Mouse (Mus musculus) cerebellum, adult 11 months (tissue): ENCODE data around the gene Gse1.

Source experiments
- DNase-seq: peaks from one replicate; pipeline ENCODE4 v3.0.0; 2022

The Gse1 gene

DNA sequence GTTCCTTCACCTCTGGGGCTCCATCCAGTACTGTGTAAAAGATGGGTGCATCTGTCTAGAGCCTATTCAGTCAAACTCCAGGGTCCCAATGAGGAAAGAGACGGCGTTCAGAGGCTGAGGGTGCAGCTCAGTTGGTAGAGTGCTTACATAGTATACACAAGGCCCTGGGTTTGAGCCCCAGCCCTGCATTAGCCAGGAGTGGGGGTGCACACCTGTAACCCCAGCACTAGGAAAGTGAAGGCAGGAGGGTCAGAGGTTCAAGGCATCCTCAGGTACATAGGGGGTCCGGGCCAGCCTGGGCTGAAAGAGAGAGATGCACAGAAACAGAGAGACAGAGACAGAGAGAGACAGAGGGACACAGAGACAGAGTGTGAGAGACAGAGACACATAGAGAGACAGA is 15.0 kb upstream of the Gse1 start:
- DNase-seq: no peak

DNA sequence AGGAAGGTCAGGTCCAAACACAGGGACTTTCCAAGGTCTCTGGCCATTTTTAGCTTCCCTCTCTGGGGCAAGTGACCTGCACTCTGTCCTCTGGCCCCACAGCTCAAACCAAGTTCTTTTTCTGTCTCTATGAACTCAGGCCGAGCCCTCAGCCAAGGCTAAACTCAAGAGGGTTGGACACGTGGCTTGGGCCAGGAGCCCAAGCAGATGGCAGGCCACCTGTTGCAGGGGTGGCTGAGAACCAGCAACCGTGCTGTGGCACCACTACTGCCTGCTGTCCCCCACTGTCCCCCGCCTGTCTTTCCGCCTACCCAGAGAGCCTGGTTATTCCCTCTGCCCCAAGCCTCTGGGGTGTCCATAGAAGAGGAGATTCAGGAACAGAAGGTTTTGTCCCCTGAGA is 14.3 kb upstream of the Gse1 start:
- peak; percentile 94 for DNase-seq

DNA sequence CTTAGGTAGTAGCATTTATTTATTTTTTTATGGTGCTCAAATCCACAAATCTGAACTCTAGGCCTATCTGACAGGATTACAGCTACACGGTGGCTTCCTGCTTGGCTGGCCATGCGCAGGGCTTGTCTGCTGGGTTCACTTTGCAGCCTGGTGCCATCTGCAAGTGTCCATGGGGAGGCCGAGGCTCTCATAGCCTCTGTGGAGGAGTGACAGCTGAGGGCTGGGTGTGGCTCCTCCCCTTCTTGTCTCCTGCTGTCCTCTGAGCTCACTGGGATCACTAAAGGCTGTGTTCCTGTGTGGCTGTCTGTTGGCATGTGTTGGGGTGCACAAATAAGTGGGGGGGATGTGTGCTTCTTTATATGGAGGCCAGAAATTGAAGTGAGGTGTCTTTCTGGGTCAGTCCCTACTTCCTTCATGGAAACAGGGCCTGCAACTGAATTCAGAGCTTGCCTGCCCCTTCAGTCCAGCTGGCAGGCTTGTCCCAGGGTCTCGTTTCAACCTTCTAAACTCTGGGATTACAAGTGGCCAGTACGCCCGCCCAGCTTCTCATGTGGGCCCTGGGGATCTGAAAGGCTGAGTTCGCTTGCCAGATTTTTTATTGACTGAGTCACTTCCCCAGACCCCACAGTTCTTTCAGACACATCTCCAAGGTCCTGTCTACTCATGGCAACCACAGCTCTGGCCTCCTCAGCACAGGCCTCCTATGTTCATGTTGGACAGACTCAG is 12.7 kb upstream of the Gse1 start:
- DNase-seq: no peak

DNA sequence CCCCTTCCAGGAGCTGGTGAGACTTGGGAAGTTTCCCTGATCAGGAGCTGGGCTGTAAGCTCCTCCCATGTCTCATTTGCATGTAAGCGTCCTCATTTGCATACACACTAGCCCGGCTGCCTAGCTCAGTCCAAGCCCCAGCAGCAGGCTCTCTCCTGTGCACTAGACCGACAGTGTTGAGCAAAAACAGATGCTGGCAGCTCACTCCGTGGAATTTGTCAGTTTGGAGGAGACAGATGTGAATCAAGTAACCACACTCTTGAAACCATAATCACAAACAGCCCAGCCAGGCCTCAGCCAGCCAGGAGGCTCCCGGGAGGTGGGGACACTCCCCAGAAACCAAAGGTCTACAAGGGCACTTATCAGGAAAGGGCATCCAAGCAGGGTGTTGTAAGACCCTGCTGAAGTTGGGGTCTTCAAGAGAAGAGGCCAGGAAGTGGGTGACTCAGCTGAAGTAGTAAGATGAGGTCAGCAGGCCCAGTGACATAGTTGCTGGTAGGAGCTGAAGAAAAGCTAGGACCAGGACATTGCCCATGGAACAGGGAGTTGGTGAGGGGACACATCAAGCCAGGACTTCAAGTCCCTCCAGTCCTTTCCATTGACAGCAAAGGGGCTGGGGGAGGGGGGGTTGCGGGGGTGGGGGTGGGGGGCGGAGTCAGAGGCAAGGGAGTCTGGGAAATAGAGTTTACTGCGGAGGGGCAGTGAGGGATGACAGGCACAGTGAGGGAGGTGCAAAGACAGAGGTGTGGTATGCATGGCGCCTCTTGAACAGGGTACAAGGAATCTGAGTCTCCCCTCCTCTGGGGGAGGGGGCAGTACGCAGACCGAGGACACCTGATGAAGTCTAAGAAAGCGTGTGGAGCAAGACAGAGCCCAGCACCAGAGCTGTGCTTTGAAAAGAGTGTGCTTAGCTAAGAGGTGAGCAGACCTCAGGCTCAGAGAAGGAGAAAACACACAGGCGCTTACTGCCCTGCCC is 11.1 kb upstream of the Gse1 start:
- DNase-seq: no peak

GRCm38 (mm10) chr8:120222548-120222947 is 5.7 kb upstream of the Gse1 start:
- DNase-seq: no peak

DNA sequence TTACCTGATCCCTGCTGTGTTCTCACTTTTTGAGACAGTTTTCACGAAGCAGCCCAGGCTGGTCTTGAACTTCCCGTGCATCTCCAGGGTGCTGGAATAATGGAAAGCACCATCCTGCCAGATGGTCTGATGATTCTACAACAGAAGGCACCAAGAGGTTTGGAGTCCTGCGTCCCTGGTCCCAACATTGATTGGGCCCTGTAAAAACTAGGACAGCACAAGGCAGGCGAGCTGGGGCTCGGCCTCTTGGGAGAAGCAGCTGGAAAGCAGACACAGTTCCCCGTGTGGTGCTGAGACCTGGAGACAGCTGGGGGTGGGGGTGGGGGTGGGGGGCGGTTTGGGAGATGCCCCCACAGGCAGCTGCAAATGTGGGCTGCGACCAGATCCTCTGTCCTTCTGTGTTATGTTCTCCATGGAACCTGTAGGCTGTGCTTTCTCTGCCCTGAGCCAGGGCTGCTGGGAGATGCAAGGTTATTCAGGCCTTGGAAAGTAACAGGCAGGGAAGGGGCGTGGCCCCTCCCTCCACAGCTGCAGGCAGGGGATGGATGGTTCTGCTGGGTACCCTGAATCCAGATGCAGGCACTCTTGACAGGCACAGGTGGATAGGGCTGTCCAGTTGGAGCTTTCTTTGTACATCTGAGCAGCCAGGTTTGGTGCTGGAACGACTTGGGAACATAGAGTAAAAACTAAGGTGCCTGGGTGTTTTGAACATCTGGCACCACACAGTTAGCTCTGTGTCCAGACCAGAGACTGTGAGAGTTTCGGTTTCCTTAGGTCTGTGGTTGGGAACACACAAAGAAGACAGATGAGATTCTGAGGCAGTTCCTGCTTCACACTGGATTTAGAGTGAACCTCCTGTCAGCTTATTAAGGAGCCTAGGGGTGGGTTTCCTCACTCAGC is 3.5 kb upstream of the Gse1 start:
- no peak for DNase-seq

GRCm38 (mm10) chr8:120225421-120226151 is 2.7 kb upstream of the Gse1 start:
- DNase-seq: no peak

DNA sequence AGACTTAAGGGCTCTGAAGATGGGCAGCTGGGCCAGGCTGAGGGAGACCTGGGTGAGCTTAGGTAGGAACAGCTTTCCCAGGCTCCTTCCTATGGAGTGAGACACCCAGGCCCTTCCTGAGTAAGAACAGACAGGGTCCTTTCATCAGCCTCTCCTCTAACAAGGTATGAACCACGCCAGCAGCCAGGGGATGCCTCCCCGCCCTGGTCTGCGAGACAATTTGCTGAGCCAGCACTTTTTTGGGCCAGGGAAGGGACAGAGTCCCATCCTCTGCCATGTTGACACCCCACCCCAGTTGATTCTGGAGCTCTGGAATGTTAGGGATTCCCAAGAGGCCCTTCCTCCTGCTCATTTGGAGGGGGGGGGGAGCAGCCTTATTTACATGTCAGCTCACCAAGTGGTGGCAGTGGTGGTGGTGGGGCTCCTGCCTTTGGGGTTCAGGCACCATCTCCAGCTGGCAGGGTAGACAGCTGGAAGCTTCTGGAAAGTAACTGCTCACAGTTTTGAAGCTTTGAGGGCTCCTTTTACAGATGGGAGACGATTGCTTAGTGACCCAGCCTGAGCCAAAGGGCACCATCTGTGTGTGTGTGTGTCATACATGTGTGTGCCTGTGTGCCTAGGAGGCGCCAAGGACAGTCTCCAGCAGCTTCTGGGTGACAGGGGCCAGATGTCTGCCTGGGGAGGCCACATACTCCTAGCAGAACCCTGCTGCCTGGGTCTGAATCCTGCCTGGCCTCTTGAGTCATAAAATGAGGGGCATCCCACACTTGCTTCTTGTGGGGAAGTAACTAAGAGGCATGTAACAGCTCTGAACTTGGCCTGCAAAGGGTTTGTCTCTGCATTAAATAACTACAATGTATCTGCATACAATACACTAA is 1.3 kb upstream of the Gse1 start:
- no peak for DNase-seq

DNA sequence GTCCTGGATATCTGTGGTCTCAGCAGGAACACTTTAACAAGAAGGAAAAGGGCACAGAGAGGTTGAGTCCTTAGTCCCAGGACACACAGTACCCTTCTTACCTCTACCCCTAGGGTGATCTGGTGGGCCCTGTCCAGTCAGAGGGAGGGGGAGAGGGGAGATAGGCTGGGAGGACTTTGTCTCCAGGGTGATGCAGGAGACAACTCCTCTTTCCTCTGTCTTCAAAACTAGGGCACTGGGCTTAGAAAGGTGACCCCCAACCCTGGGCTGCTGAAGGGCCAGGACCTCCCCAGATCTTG is 729 bp upstream of the Gse1 start:
- no peak for DNase-seq

DNA sequence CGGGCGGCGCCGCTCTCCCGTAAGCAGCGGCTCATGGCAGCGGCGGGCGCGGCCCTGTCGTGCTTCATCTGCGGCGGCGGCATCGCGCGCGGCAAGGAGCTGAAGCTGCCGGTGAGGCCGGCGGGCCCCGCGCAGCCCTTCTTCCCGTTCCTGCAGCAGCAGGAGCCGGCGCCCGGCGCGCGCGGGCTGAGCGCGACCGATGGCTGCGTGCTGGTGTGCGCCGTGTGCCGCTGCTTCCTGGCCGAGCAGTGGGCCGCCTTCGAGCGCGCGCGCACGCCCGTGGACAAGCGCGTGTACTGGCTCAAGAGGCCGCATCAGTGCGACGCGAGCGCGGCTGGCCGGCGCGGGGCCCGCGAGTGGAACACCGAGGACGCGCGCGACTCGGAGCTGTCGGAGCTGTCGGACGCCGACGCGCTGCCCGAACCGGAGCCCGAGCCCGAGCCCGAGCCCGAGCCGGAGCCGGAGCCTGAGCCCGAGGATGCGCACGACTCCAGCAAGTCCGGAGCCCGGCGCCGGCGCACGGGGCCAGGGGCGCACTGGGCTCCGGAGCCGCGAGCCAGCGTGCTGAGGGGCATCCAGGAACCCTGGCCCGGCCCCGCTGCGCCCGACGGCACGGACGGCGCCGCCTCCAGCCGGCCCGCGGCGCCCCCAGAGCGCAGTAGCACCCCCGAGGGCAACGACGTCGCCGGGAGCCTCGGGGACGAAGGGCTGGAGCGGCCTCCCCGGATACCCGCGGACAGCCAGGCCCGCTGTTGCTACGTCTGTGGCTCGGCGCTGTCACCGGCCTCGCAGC is 721 bp downstream of the Gse1 start:
- peak; percentile 52 for DNase-seq

DNA sequence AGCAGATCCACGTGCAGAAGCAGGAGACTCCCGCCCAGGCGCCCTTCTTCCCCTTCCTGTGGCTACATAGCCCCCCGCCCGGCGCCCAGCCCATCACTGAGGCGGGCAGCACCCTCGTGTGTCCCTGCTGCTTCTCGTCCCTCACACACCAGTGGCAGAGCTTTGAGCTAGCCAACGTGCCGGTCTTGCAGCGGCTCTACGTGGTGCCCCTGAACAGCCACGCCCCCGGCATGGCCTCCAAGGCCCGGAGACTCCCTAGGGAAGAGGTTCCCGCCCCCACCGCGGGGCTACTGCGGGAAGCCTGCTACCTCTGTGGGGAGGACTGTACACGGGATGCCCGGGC is 1.3 kb downstream of the Gse1 start:
- DNase-seq: no peak

DNA sequence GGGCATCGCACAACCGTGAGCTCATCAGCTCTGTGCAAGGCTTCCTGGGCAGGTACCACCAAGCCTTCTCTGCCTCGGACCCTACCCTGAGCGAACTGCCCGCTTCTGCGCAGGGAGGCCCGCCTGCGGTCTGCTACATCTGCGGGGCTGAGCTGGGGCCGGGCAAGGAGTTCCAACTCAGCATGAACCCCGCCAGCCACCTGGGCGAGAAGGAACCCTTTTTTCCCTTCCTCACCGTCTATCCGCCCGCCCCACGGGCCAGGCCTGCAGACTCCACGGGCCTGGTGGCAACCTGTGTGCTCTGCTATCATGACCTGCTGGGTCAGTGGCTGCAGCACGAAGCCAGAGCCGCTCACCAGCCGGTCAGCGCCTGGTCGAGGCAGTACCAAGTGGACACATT is 1.8 kb downstream of the Gse1 start:
- DNase-seq: no peak

DNA sequence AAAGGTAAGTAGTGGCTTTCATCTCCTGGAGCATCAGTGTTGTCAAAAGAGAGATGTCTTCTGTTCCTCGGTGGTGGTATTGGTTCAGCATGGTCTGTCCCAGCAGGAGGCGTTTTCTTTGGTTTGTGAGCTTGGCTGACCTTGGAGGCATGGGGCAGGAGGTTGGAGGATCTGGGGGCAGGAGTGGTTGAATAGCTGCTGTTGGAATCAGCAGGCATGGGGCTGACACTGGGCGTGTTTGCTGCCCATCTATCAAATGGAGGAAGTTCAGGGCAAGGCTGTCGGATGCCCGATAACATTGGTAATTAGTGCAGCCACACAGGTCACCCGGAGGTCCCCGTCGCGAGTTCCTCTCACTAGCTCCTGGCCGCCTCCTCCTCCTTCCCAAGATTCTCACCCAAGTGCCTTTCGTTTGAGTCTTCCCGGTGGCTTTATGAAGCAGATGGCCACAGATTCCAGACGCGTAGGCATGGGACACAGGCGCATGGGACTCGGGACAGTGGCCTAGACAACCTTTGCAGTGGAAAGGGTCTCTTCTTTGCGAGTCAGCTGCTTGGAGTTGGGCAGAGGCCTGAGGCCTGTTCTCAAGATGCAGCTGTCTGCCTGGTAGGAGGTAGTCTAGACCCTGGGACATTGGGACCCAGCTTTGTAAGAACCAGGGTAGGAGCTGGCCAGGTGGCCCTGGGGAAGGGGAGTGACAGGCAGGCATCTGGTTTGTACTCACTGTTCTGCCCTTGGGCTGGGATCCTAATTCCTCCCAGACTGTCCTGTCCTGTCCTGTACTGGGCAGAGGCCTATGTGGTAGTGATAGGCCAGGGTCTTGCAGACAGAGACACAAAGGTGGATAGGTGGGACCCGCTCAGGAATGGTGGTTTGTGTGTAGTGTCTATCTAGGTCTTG is 2.7 kb downstream of the Gse1 start:
- no peak for DNase-seq

DNA sequence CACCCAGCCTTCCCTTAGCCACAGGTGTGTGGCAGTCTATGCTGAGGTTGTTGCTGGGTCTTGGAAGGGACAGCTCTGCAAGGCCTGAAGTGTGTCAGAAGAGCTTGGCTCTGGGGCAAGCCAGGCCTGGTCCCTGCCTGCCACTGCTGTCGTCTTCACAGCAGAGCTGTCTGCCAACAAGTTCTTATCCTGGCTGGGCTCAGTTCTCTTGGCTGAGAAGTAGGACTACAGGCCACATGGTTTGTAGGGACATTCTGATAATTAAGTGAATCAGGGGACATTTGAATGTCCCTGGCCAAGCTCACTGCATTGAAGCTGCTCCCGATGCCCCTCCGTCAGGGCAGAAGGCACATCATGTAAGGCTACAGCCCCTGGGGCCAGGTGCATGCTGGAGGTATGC is 3.6 kb downstream of the Gse1 start:
- DNase-seq: no peak

DNA sequence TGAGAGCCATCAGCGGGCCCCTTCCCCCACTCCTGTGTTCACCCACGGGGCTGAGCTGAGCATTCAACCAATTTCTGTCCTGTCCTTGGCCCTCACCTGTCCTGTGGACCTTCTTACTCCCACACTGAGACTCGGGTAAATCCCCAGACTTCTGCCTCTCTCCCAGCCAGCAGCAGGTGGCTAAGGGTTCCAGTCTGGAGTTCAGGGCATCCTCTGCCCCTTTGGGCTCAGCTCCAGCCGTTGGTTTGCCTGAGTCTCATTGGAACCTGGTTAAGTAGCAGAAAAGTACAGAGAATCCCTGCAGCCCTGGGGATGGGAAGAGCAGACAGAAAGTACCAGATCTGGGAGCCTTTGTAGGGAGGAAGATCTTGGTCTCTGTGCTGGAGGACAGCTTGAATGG is 4.1 kb downstream of the Gse1 start:
- DNase-seq: no peak

- DNase-seq: no peak
Measured at GRCm38 (mm10) chr8:120232913-120233312, 4.7 kb downstream of the Gse1 start.

DNA sequence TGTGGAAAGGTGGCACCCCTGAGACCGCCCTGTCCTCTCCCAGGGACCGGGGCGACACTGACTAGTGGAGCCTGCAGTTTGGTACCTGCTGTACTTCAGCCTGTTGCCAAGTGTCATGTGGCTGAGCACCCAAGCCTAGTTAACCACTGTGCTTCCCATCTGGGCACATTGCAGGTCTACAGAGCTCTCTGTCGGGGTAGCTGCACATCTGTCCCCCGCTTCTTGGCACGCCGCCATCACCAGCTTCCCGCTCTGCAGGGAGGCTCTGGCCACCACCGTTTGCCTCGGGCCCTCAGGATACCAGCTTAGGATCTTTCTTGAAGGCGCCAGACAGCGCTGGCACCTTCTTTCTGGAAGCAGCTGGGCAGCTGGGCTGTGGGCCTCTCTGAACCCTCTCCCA is 6.2 kb downstream of the Gse1 start:
- DNase-seq: no peak

DNA sequence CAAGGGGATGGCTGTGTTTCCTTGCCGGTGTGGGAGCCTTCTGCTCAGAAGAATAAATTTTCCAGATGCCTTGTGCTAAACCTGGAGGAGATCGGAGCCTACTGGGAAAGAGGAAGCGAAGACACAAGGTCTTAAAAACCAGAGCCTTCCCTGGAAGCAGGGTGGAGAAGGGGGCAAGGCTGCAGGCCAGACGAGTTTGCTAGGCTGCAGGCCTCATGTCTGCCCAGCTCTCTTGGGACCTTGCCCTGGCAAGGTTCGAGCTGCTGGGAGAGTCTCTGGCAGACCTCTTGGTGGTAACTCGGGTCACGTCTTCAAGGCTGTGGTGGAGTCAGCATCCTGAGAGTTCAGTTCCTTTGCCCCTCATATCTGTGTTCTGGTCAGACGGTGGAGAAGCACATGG is 6.6 kb downstream of the Gse1 start:
- DNase-seq: no peak

- DNase-seq: no peak
Measured at GRCm38 (mm10) chr8:120243222-120243621, 15.0 kb downstream of the Gse1 start.

DNA sequence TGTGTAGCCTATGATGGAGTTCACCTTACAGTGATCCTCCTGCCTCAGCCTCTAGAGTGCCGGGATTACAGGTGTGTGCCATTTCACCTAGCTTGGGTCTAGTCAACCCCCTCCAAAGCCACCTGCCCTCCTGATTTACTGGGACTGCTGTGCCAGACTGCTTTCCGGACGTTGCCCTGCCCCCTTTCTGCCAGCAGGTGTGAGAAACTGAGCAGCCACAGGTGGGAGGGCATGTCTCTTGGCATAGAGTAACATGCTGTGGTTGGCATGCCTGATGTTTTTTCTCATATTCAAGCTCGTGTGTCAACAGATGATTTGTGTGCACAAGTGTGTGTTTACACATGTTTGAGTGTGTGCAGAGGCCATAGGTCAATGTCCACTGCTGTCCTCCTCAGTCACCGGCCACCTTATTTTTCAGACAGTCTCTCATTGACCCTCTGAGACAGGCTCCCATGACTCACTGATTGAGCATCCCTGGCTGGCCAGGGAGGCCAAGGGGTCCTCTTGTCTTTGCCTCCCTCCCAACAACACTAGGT is 15.7 kb downstream of the Gse1 start:
- DNase-seq: no peak
